Mouse (Mus musculus) heart, postnatal 0 days (tissue): Measurements from ENCODE around the gene Chd2.

Source experiments
- CTCF ChIP-seq: IDR thresholded peaks from 2 replicates; pipeline ENCODE4 v1.5.1; 2016; ENCODE audit warnings: antibody characterized with exemption, control low read depth, low read depth
- EP300 ChIP-seq: IDR thresholded peaks from 2 replicates; pipeline ENCODE4 v1.6.1; 2016; ENCODE audit warnings: antibody characterized with exemption, low read depth

GRCm38 (mm10) chr7:73538424-73539079 lies 3.1 kb downstream of the Chd2 start:
- TF ChIP-seq CTCF (no peak), EP300 (no peak)
